Mouse (Mus musculus): ENCODE measurements around the gene Olfr573-ps1. TPM values are rescaled to one million over a fixed set of nuclear protein-coding genes. Genes with fewer than 3 reads are reported as not detected.

The Olfr573-ps1 gene
- polyA plus RNA-seq, 1 experiment from 2014 or later: not detected

DNA sequence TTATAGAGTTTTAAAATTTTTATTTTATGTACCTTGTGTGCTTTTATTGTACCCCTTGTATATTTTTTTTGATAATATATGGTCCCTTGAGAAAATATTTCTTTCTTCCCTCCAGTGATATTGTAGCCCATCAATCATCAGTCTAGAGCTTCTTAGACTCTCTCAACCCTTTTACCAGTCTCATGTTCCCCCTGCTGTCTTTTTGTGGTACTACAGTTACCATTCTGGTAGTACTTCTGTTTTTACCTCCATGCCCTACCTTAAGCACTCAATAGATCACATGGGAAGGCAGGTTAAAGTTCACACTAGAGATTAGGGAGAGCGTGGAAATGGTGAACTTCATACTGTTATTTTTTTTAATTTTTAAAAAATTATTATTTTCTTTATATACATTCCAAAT lies 22.7 kb downstream of the Olfr573-ps1 start:
- Histone ChIP-seq H3K4me3 (no peak overlapping the region), H3K4me1 (peaks cover 12% of the 10 kb centered on the region), H3K4me2 (no peak overlapping the region), H3K36me3 (no peaks in the 10 kb centered on the region), H3K27me3 (replicated peaks) (no peaks in the 10 kb centered on the region), H3K9me3 (no peaks in the 10 kb centered on the region), H3K27ac (replicated peaks) (no peak overlapping the region), H3K9ac (no peak overlapping the region)
- 6% methylated on average over 1 of the region's 1 CpGs for WGBS
- ATAC-seq (ENCODE audit: extremely low read depth, insufficient number of reproducible peaks, low FRiP score, low TSS enrichment): 0 out of 2 replicates have a peak, but pooled peaks have one; percentile 19

- Histone ChIP-seq H3K36me3 (no peaks in the 10 kb centered on the region), H3K9ac (no peak within 1 kb of the TSS), H3K4me3 (no peak within 1 kb of the TSS), H3K4me2 (no peak within 1 kb of the TSS; the same call in 1 of the 2 replicates), H3K9me3 (no peaks in the 10 kb centered on the region), H3K27me3 (replicated peaks) (no peaks in the 10 kb centered on the region), H3K27ac (replicated peaks) (no peak within 1 kb of the TSS), H3K4me1 (peaks cover 12% of the 10 kb centered on the region)
- ATAC-seq (ENCODE audit: extremely low read depth, insufficient number of reproducible peaks, low FRiP score, low TSS enrichment): no peak
- WGBS: 65% methylated on average over 4 of the region's 4 CpGs
Measured at GRCm38 (mm10) chr7:102917032-102917875, 25.1 kb downstream of the Olfr573-ps1 start, which contains the start of gene Olfr571. TSS of gene Olfr571 (minus strand) at chr7:102917536.

GRCm38 (mm10) chr7:102916405-102916804 lies 26.0 kb downstream of the Olfr573-ps1 start:
- WGBS: 35% methylated on average over 5 of the region's 5 CpGs
- Histone ChIP-seq H3K4me1 (peaks cover 12% of the 10 kb centered on the region), H3K27ac (replicated peaks) (no peak overlapping the region), H3K36me3 (no peaks in the 10 kb centered on the region), H3K4me2 (no peak overlapping the region; the same call in 1 of the 2 replicates), H3K9me3 (no peaks in the 10 kb centered on the region), H3K4me3 (no peak overlapping the region), H3K27me3 (replicated peaks) (no peaks in the 10 kb centered on the region), H3K9ac (no peak overlapping the region)
- peak; percentile 37; the same call in 1 of the 2 replicates for ATAC-seq (ENCODE audit: extremely low read depth, insufficient number of reproducible peaks, low FRiP score, low TSS enrichment)

- H3K9ac ChIP-seq: no peak overlapping the region
- WGBS: 20% methylated on average over 1 of the region's 1 CpGs
Measured at GRCm38 (mm10) chr7:102915261-102915660, 27.1 kb downstream of the Olfr573-ps1 start.

More at GRCm38 (mm10) chr7:102915261-102915660, 27.1 kb downstream of the Olfr573-ps1 start:
- no peaks in the 10 kb centered on the region for H3K36me3 ChIP-seq
- peaks cover 12% of the 10 kb centered on the region for H3K4me1 ChIP-seq
- H3K4me2 ChIP-seq: no peak overlapping the region
- no peak overlapping the region for H3K4me3 ChIP-seq
- ATAC-seq (ENCODE audit: extremely low read depth, insufficient number of reproducible peaks, low FRiP score, low TSS enrichment): no peak
- H3K27ac ChIP-seq (replicated peaks): no peak overlapping the region
- H3K9me3 ChIP-seq: no peaks in the 10 kb centered on the region
- no peaks in the 10 kb centered on the region for H3K27me3 ChIP-seq (replicated peaks)

Other genes starting within 250 kb of the Olfr573-ps1 start
- gene Olfr557, start 246.7 kb downstream of the Olfr573-ps1 start, polyA plus RNA-seq (2015; fragmentation: Nextera tagmentation; extraction: Ambion mirVana): not detected in 2 replicates
- gene Olfr558, start 240.4 kb downstream of the Olfr573-ps1 start, polyA plus RNA-seq (2015; fragmentation: Nextera tagmentation; extraction: Ambion mirVana): 0.05 TPM in 1 of 2 replicates, not detected in the other
- gene Olfr33, start 223.5 kb downstream of the Olfr573-ps1 start, polyA plus RNA-seq (2015; fragmentation: Nextera tagmentation; extraction: Ambion mirVana): not detected in 2 replicates
- not detected in 2 replicates for gene Olfr559, start 215.1 kb downstream of the Olfr573-ps1 start, polyA plus RNA-seq (2015; fragmentation: Nextera tagmentation; extraction: Ambion mirVana)
- not detected in 2 replicates for gene Olfr560, start 183.2 kb downstream of the Olfr573-ps1 start, polyA plus RNA-seq (2015; fragmentation: Nextera tagmentation; extraction: Ambion mirVana)
- gene Olfr78, start 183.1 kb downstream of the Olfr573-ps1 start, polyA plus RNA-seq (2015; fragmentation: Nextera tagmentation; extraction: Ambion mirVana): 0.16 TPM in 1 of 2 replicates, not detected in the other
- not detected in 2 replicates for gene Olfr561, start 171.4 kb downstream of the Olfr573-ps1 start, polyA plus RNA-seq (2015; fragmentation: Nextera tagmentation; extraction: Ambion mirVana)
- not detected in 2 replicates for gene Olfr564, start 139.1 kb downstream of the Olfr573-ps1 start, polyA plus RNA-seq (2015; fragmentation: Nextera tagmentation; extraction: Ambion mirVana)
- gene Olfr566, start 83.8 kb downstream of the Olfr573-ps1 start, polyA plus RNA-seq (2015; fragmentation: Nextera tagmentation; extraction: Ambion mirVana): not detected in 2 replicates
- not detected in 2 replicates for gene Olfr568, start 65.5 kb downstream of the Olfr573-ps1 start, polyA plus RNA-seq (2015; fragmentation: Nextera tagmentation; extraction: Ambion mirVana)
- not detected in 2 replicates for gene Olfr569, start 51.7 kb downstream of the Olfr573-ps1 start, polyA plus RNA-seq (2015; fragmentation: Nextera tagmentation; extraction: Ambion mirVana)
- gene Olfr570, start 48.0 kb downstream of the Olfr573-ps1 start, polyA plus RNA-seq (2015; fragmentation: Nextera tagmentation; extraction: Ambion mirVana): not detected in 2 replicates
- gene Olfr571, start 25.0 kb downstream of the Olfr573-ps1 start, polyA plus RNA-seq (2015; fragmentation: Nextera tagmentation; extraction: Ambion mirVana): not detected in 2 replicates
- not detected in 2 replicates for gene Olfr572, start 18.2 kb downstream of the Olfr573-ps1 start, polyA plus RNA-seq (2015; fragmentation: Nextera tagmentation; extraction: Ambion mirVana)
- gene Olfr574, start 5.9 kb upstream of the Olfr573-ps1 start, polyA plus RNA-seq (2015; fragmentation: Nextera tagmentation; extraction: Ambion mirVana): not detected in 2 replicates
- gene Olfr575, start 16.2 kb upstream of the Olfr573-ps1 start, polyA plus RNA-seq (2015; fragmentation: Nextera tagmentation; extraction: Ambion mirVana): not detected in 2 replicates
- not detected in 2 replicates for gene Olfr576, start 20.1 kb upstream of the Olfr573-ps1 start, polyA plus RNA-seq (2015; fragmentation: Nextera tagmentation; extraction: Ambion mirVana)
- not detected in 2 replicates for gene Olfr577, start 33.4 kb upstream of the Olfr573-ps1 start, polyA plus RNA-seq (2015; fragmentation: Nextera tagmentation; extraction: Ambion mirVana)
- gene Olfr578, start 46.7 kb upstream of the Olfr573-ps1 start, polyA plus RNA-seq (2015; fragmentation: Nextera tagmentation; extraction: Ambion mirVana): not detected in 2 replicates
- not detected in 2 replicates for gene Olfr582, start 95.4 kb upstream of the Olfr573-ps1 start, polyA plus RNA-seq (2015; fragmentation: Nextera tagmentation; extraction: Ambion mirVana)
- gene Olfr583, start 108.7 kb upstream of the Olfr573-ps1 start, polyA plus RNA-seq (2015; fragmentation: Nextera tagmentation; extraction: Ambion mirVana): not detected in 2 replicates
- gene Olfr584, start 139.3 kb upstream of the Olfr573-ps1 start, polyA plus RNA-seq (2015; fragmentation: Nextera tagmentation; extraction: Ambion mirVana): not detected in 2 replicates
- gene Olfr585, start 155.1 kb upstream of the Olfr573-ps1 start, polyA plus RNA-seq (2015; fragmentation: Nextera tagmentation; extraction: Ambion mirVana): not detected in 2 replicates
- gene Olfr586, start 183.1 kb upstream of the Olfr573-ps1 start, polyA plus RNA-seq (2015; fragmentation: Nextera tagmentation; extraction: Ambion mirVana): not detected in 2 replicates
- gene Olfr588-ps1, start 198.3 kb upstream of the Olfr573-ps1 start, polyA plus RNA-seq (2015; fragmentation: Nextera tagmentation; extraction: Ambion mirVana): not detected in 2 replicates
- not detected in 2 replicates for gene Olfr589, start 213.8 kb upstream of the Olfr573-ps1 start, polyA plus RNA-seq (2015; fragmentation: Nextera tagmentation; extraction: Ambion mirVana)
- gene Olfr591, start 235.8 kb upstream of the Olfr573-ps1 start, polyA plus RNA-seq (2015; fragmentation: Nextera tagmentation; extraction: Ambion mirVana): not detected in 2 replicates
- gene Olfr592, start 242.2 kb upstream of the Olfr573-ps1 start, polyA plus RNA-seq (2015; fragmentation: Nextera tagmentation; extraction: Ambion mirVana): not detected in 2 replicates

All from heart, embryonic 13.5 days (tissue).